Mouse (Mus musculus): ENCODE results near the gene Ldlrad3. TPM values are rescaled to one million over a fixed set of nuclear protein-coding genes. Genes with fewer than 3 reads are reported as not detected.

Gene Ldlrad3
- total and polyA plus RNA-seq, 3 experiments: 3.5 to 6.1 TPM; not detected in 1

DNA sequence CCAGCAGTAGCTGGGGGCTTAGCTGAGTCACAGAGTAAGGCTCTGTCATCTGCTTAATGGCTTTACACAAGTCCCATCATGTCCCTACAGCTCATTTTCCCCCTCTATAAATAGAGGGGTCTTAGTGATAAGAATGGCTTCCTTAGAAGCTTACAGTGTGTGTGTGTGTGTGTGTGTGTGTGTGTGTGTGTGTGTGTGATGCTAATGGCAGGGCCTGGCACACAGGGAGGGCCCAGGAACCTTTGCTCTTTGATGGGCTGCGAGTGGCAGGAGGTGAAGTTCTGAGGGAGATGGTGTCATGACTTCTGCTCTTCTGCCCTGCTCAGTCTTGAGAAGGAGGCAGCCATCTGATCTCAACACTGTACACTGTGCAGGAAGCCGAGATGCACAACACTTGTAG is 146.2 kb downstream of the Ldlrad3 start:
- Histone ChIP-seq H3K27me3 (ENCODE audit: control insufficient read depth in 1 of 2, insufficient read depth in 2 of 2, low read length in 2 of 2) (no peaks in the 10 kb centered on the region), H3K36me3 (ENCODE audit: control insufficient read depth in 1 of 2, insufficient read depth in 2 of 2, low read length in 2 of 2) (peaks cover 0 to 31% of the 10 kb centered on the region in 2 experiments; a peak in 2 of 4 replicates), H3K9me3 (replicated peaks; ENCODE audit: insufficient read depth, low read length) (no peaks in the 10 kb centered on the region), H3K4me3 (ENCODE audit: control insufficient read depth in 1 of 2, insufficient read depth in 1 of 2, low read depth in 2 of 2, low read length in 2 of 2) (no peak overlapping the region), H3K4me1 (ENCODE audit: control insufficient read depth in 1 of 2, insufficient read depth in 2 of 2, low read length in 2 of 2) (peaks cover 5 to 35% of the 10 kb centered on the region in 2 experiments; a peak in 3 of 4 replicates), H3K27ac (ENCODE audit: control insufficient read depth, low read depth, low read length) (no peak overlapping the region), H3K79me2 (ENCODE audit: control insufficient read depth, insufficient read depth, low read length, poor library complexity) (no peaks in the 10 kb centered on the region), H3K9ac (ENCODE audit: control insufficient read depth, low read depth, low read length, poor library complexity, severe bottlenecking) (no peak overlapping the region)
- TF ChIP-seq TBP (IDR thresholded peaks at IDR 0.05; ENCODE audit: low read depth, low read length) (no peak), POLR2A (IDR thresholded peaks at IDR 0.05; ENCODE audit: control insufficient read depth in 1 of 2, insufficient read depth in 1 of 2, low read depth in 1 of 2, low read length in 2 of 2, poor library complexity in 1 of 2) (no peak), MAZ (IDR thresholded peaks at IDR 0.05; ENCODE audit: low read depth, low read length) (no peak), TAL1 (IDR thresholded peaks at IDR 0.05; ENCODE audit: low read length) (no peak)
- DNase-seq (ENCODE audit: low read depth, low spot score): no peak

- no peaks in the 10 kb centered on the region for H3K27me3 ChIP-seq (ENCODE audit: control insufficient read depth in 1 of 2, insufficient read depth in 2 of 2, low read length in 2 of 2)
- peak overlapping the region in 1 of 2 experiments; percentile 0; a peak in 1 of 4 replicates for H3K4me3 ChIP-seq (ENCODE audit: control insufficient read depth in 1 of 2, insufficient read depth in 1 of 2, low read depth in 2 of 2, low read length in 2 of 2)
- no peak overlapping the region for H3K9ac ChIP-seq (ENCODE audit: control insufficient read depth, low read depth, low read length, poor library complexity, severe bottlenecking)
- peaks cover 0 to 39% of the 10 kb centered on the region in 2 experiments; a peak in 2 of 4 replicates for H3K36me3 ChIP-seq (ENCODE audit: control insufficient read depth in 1 of 2, insufficient read depth in 2 of 2, low read length in 2 of 2)
- H3K27ac ChIP-seq (ENCODE audit: control insufficient read depth, low read depth, low read length): peak overlapping the region; percentile 79
- no peaks in the 10 kb centered on the region for H3K9me3 ChIP-seq (replicated peaks; ENCODE audit: insufficient read depth, low read length)
- H3K79me2 ChIP-seq (ENCODE audit: control insufficient read depth, insufficient read depth, low read length, poor library complexity): no peaks in the 10 kb centered on the region
- H3K4me1 ChIP-seq (ENCODE audit: control insufficient read depth in 1 of 2, insufficient read depth in 2 of 2, low read length in 2 of 2): peaks cover 5 to 41% of the 10 kb centered on the region in 2 experiments; a peak in 3 of 4 replicates
- DNase-seq (ENCODE audit: low read depth, low spot score): peak; percentile 89
- no peak for TF ChIP-seq HCFC1 (IDR thresholded peaks at IDR 0.05; ENCODE audit: low read depth, low read length)
- no peak for TF ChIP-seq KAT2A (conservative IDR thresholded peaks at IDR 0.05; ENCODE audit: low read depth, low read length)
- TF ChIP-seq EP300 (IDR thresholded peaks at IDR 0.05; ENCODE audit: low read depth in 1 of 2, low read length in 2 of 2): peak in 1 of 2 experiments; percentile 67; a peak in 3 of 4 replicates
- peak; percentile 75 for TF ChIP-seq TAL1 (IDR thresholded peaks at IDR 0.05; ENCODE audit: low read length)
- 0 out of 2 replicates have a peak, but pooled peaks have one; percentile 42 for TF ChIP-seq MAZ (IDR thresholded peaks at IDR 0.05; ENCODE audit: low read depth, low read length)
- TF ChIP-seq JUND (IDR thresholded peaks at IDR 0.05; ENCODE audit: low read depth, low read length): no peak
- TF ChIP-seq POLR2AphosphoS5 (IDR thresholded peaks at IDR 0.05; ENCODE audit: borderline replicate concordance, low read depth, low read length): no peak
- peak; percentile 24; the same call in 1 of the 2 replicates for TF ChIP-seq RCOR1 (IDR thresholded peaks at IDR 0.05; ENCODE audit: low read depth, low read length)
- TF ChIP-seq TCF12 (IDR thresholded peaks at IDR 0.05; ENCODE audit: low read depth, low read length): peak; percentile 71
- TF ChIP-seq MEF2A (IDR thresholded peaks at IDR 0.05; ENCODE audit: extremely low read depth, insufficient replicate concordance, low read depth, low read length, poor library complexity, severe bottlenecking): no peak
- peak in 1 of 3 experiments; percentile 11; a peak in 1 of 6 replicates for TF ChIP-seq CTCF (IDR thresholded peaks at IDR 0.05 in 2 of 3, conservative IDR thresholded peaks at IDR 0.05 in 1 of 3; ENCODE audit: control insufficient read depth in 1 of 3, insufficient read depth in 1 of 3, low read depth in 2 of 3, low read length in 3 of 3, poor library complexity in 1 of 3, severe bottlenecking in 1 of 3)
- peak; percentile 52; the same call in 1 of the 2 replicates for TF ChIP-seq USF1 (IDR thresholded peaks at IDR 0.05; ENCODE audit: low read depth, low read length)
- no peak for TF ChIP-seq ZC3H11A (IDR thresholded peaks at IDR 0.05; ENCODE audit: low read depth, low read length)
- TF ChIP-seq SIN3A (IDR thresholded peaks at IDR 0.05; ENCODE audit: low read length): peak; percentile 51; the same call in 1 of the 2 replicates
- no peak for TF ChIP-seq MXI1 (IDR thresholded peaks at IDR 0.05; ENCODE audit: low read depth, low read length)
- TF ChIP-seq TBP (IDR thresholded peaks at IDR 0.05; ENCODE audit: low read depth, low read length): peak; percentile 95
- TF ChIP-seq GATA1 (IDR thresholded peaks at IDR 0.05; ENCODE audit: low read depth, low read length): peak; percentile 57
- TF ChIP-seq UBTF (IDR thresholded peaks at IDR 0.05; ENCODE audit: borderline replicate concordance, insufficient read depth, low read depth, low read length): peak; percentile 73; the same call in 1 of the 2 replicates
- no peak for TF ChIP-seq USF2 (IDR thresholded peaks at IDR 0.05; ENCODE audit: borderline replicate concordance in 1 of 2, insufficient read depth in 1 of 2, low read depth in 1 of 2, low read length in 2 of 2)
- no peak for TF ChIP-seq SMC3 (IDR thresholded peaks at IDR 0.05; ENCODE audit: low read depth, low read length)
- no peak for TF ChIP-seq CHD1 (IDR thresholded peaks at IDR 0.05; ENCODE audit: low read depth, low read length)
- peak; percentile 34; the same call in 1 of the 2 replicates for TF ChIP-seq MYC (IDR thresholded peaks at IDR 0.05; ENCODE audit: low read depth, low read length)
- no peak for TF ChIP-seq RAD21 (IDR thresholded peaks at IDR 0.05; ENCODE audit: low read depth, low read length)
- no peak for TF ChIP-seq NELFE (IDR thresholded peaks at IDR 0.05; ENCODE audit: low read depth, low read length)
- TF ChIP-seq ELF1 (IDR thresholded peaks at IDR 0.05; ENCODE audit: low read depth, low read length): no peak
- TF ChIP-seq ZNF384 (IDR thresholded peaks at IDR 0.05; ENCODE audit: low read depth, low read length): no peak
- TF ChIP-seq CHD2 (IDR thresholded peaks at IDR 0.05; ENCODE audit: low read length): no peak
- TF ChIP-seq GABPA (IDR thresholded peaks at IDR 0.05; ENCODE audit: low read depth, low read length): no peak
These were observed 147.1 kb downstream of the Ldlrad3 start for GRCm38 (mm10) chr2:102038895-102039667.
